8 mouse cellular contexts compared by ENCODE assay signal in genomic region chr6:113099640-113100289, GRCm38 (mm10). TPM values are rescaled to one million over a fixed set of nuclear protein-coding genes. Genes with fewer than 3 reads are reported as not detected.
A peak's percentile ranks its signal among the peaks of the same experiment; 100 is the strongest.
DNase-seq lines count a peak whose midpoint lies in the region; ATAC-seq and TF ChIP-seq lines count a peak whose summit lies in the region.

No protein-coding gene starts in this region.

- peaks cover 6% of the 10 kb centered on the region; the same call in 1 of the 2 replicates for H3K4me1 ChIP-seq in embryonic facial prominence, embryonic 12.5 days
- no peaks in the 10 kb centered on the region for H3K4me1 ChIP-seq in embryonic facial prominence, embryonic 10.5 days
- H3K4me1 ChIP-seq in intestine, postnatal 0 days (replicated peaks; ENCODE audit: control insufficient read depth, insufficient read depth, low read length), result 0 out of 2 replicates have a peak, but pooled peaks cover 8% of the 10 kb centered on the region
- peaks cover 7% of the 10 kb centered on the region; the same call in 1 of the 2 replicates for H3K4me1 ChIP-seq in midbrain, embryonic 10.5 days
- peaks cover 10% of the 10 kb centered on the region; the same call in 1 of the 2 replicates for H3K4me1 ChIP-seq in stomach, embryonic 15.5 days

- no peaks in the 10 kb centered on the region for H3K27me3 ChIP-seq in embryonic facial prominence, embryonic 12.5 days
- no peaks in the 10 kb centered on the region for H3K27me3 ChIP-seq in embryonic facial prominence, embryonic 10.5 days (replicated peaks; ENCODE audit: low read depth, poor library complexity, severe bottlenecking)
- H3K27me3 ChIP-seq in intestine, postnatal 0 days (replicated peaks; ENCODE audit: control insufficient read depth, insufficient read depth, low read length), result no peaks in the 10 kb centered on the region
- no peaks in the 10 kb centered on the region for H3K27me3 ChIP-seq in midbrain, embryonic 10.5 days (ENCODE audit: low read depth, poor library complexity, severe bottlenecking)
- no peaks in the 10 kb centered on the region for H3K27me3 ChIP-seq in stomach, embryonic 15.5 days (replicated peaks)

- intact Hi-C loops in left cerebral cortex, postnatal 14 days (cut with DNase I), result no loop called here

- H3K27ac ChIP-seq in embryonic facial prominence, embryonic 12.5 days, result peak overlapping the region; percentile 69
- no peak overlapping the region for H3K27ac ChIP-seq in embryonic facial prominence, embryonic 10.5 days (replicated peaks)
- H3K27ac ChIP-seq in intestine, postnatal 0 days (ENCODE audit: low read depth, low read length), result peak overlapping the region; percentile 82
- 0 out of 2 replicates have a peak overlapping the region, but pooled peaks have one; percentile 23 for H3K27ac ChIP-seq in midbrain, embryonic 10.5 days (replicated peaks)
- peak overlapping the region; percentile 88 for H3K27ac ChIP-seq in stomach, embryonic 15.5 days

- 58% methylated on average over 5 of the region's 5 CpGs for WGBS in embryonic facial prominence, embryonic 12.5 days
- 65% methylated on average over 5 of the region's 5 CpGs for WGBS in embryonic facial prominence, embryonic 10.5 days
- WGBS in intestine, postnatal 0 days, result 6% methylated on average over 5 of the region's 5 CpGs
- WGBS in midbrain, embryonic 10.5 days, result 62% methylated on average over 5 of the region's 5 CpGs
- WGBS in stomach, embryonic 15.5 days, result 16% methylated on average over 5 of the region's 5 CpGs

- H3K9me3 ChIP-seq in embryonic facial prominence, embryonic 12.5 days, result no peaks in the 10 kb centered on the region
- no peaks in the 10 kb centered on the region for H3K9me3 ChIP-seq in embryonic facial prominence, embryonic 10.5 days
- no peaks in the 10 kb centered on the region for H3K9me3 ChIP-seq in intestine, postnatal 0 days (ENCODE audit: control insufficient read depth)
- no peaks in the 10 kb centered on the region for H3K9me3 ChIP-seq in midbrain, embryonic 10.5 days (replicated peaks)
- no peaks in the 10 kb centered on the region for H3K9me3 ChIP-seq in stomach, embryonic 15.5 days

- H3K36me3 ChIP-seq in embryonic facial prominence, embryonic 12.5 days, result no peaks in the 10 kb centered on the region
- H3K36me3 ChIP-seq in embryonic facial prominence, embryonic 10.5 days (replicated peaks), result peaks cover 16% of the 10 kb centered on the region
- peaks cover 2% of the 10 kb centered on the region for H3K36me3 ChIP-seq in intestine, postnatal 0 days (ENCODE audit: control insufficient read depth, insufficient read depth)
- H3K36me3 ChIP-seq in midbrain, embryonic 10.5 days, result peaks cover 20% of the 10 kb centered on the region; the same call in 1 of the 2 replicates
- peaks cover 4% of the 10 kb centered on the region; the same call in 1 of the 2 replicates for H3K36me3 ChIP-seq in stomach, embryonic 15.5 days

- H3K9ac ChIP-seq in embryonic facial prominence, embryonic 12.5 days, result no peak overlapping the region
- H3K9ac ChIP-seq in intestine, postnatal 0 days (ENCODE audit: low read depth, low read length), result 0 out of 2 replicates have a peak overlapping the region, but pooled peaks have one; percentile 4
- no peak overlapping the region for H3K9ac ChIP-seq in stomach, embryonic 15.5 days

- no peak for TF ChIP-seq CTCF in intestine, postnatal 0 days (IDR thresholded peaks at IDR 0.05; ENCODE audit: low read depth)

- no peak for DNase-seq in embryonic facial prominence, embryonic 10.5 days (ENCODE audit: low spot score)
- peak; percentile 96 to 97 for DNase-seq in cerebellum, postnatal 14 days
- peak; percentile 96 for DNase-seq in gonadal fat pad, adult 2 months (ENCODE audit: low read depth)
- DNase-seq in left cerebral cortex, postnatal 14 days (ENCODE audit: low spot score in 2 of 2), result peak; percentile 90 to 93
- no peak for DNase-seq in midbrain, embryonic 10.5 days (ENCODE audit: low spot score)

- ATAC-seq in embryonic facial prominence, embryonic 12.5 days (ENCODE audit: insufficient number of reproducible peaks, insufficient read depth, low FRiP score, low TSS enrichment), result 0 out of 2 replicates have a peak, but pooled peaks have one; percentile 60
- peak; percentile 91 for ATAC-seq in intestine, postnatal 0 days
- peak; percentile 89 for ATAC-seq in stomach, embryonic 15.5 days (ENCODE audit: insufficient read depth, low FRiP score, low read depth)

- H3K4me2 ChIP-seq in embryonic facial prominence, embryonic 12.5 days (replicated peaks), result no peak overlapping the region
- peak overlapping the region; percentile 47 for H3K4me2 ChIP-seq in intestine, postnatal 0 days (replicated peaks; ENCODE audit: low read depth)
- peak overlapping the region; percentile 30 for H3K4me2 ChIP-seq in stomach, embryonic 15.5 days

- H3K4me3 ChIP-seq in embryonic facial prominence, embryonic 12.5 days, result no peak overlapping the region
- no peak overlapping the region for H3K4me3 ChIP-seq in embryonic facial prominence, embryonic 10.5 days
- no peak overlapping the region for H3K4me3 ChIP-seq in intestine, postnatal 0 days (ENCODE audit: low read depth, low read length)
- H3K4me3 ChIP-seq in midbrain, embryonic 10.5 days, result no peak overlapping the region
- H3K4me3 ChIP-seq in stomach, embryonic 15.5 days (replicated peaks), result no peak overlapping the region

RNA-seq across cellular contexts. Expression of gene Setd5, which starts 22.6 kb away (rescaled TPM):
- 73.7 and 77.6 TPM in 2 replicates for polyA plus RNA-seq in embryonic facial prominence, embryonic 12.5 days (2016; fragmentation: Nextera tagmentation; extraction: Ambion mirVana)
- polyA plus RNA-seq in embryonic facial prominence, embryonic 10.5 days (2016; fragmentation: Nextera tagmentation; extraction: Ambion mirVana), result 85.8 and 90.1 TPM in 2 replicates
- polyA plus RNA-seq in gonadal fat pad, adult 2 months (2012; rRNA removed), result 35.3 and 39.0 TPM in 2 replicates
- 32.2 and 32.9 TPM in 2 replicates for polyA plus RNA-seq in intestine, postnatal 0 days (2015; fragmentation: Nextera tagmentation; extraction: Ambion mirVana)
- total RNA-seq in left cerebral cortex, postnatal 14 days (2021), result 100 to 1,000 TPM; 131 TPM
- polyA plus RNA-seq in midbrain, embryonic 10.5 days (2016; fragmentation: Nextera tagmentation; extraction: Ambion mirVana), result 74.3 and 79.0 TPM in 2 replicates
- polyA plus RNA-seq in stomach, embryonic 15.5 days (2015; fragmentation: Nextera tagmentation; extraction: Ambion mirVana), result 70.3 and 72.2 TPM in 2 replicates

RNA-seq across cellular contexts. Expression of gene Thumpd3, which starts 53.7 kb away (rescaled TPM):
- polyA plus RNA-seq in embryonic facial prominence, embryonic 12.5 days (2016; fragmentation: Nextera tagmentation; extraction: Ambion mirVana), result 50.8 and 52.6 TPM in 2 replicates
- 65.8 and 66.2 TPM in 2 replicates for polyA plus RNA-seq in embryonic facial prominence, embryonic 10.5 days (2016; fragmentation: Nextera tagmentation; extraction: Ambion mirVana)
- polyA plus RNA-seq in gonadal fat pad, adult 2 months (2012; rRNA removed), result 12.0 and 14.5 TPM in 2 replicates
- 36.0 and 36.6 TPM in 2 replicates for polyA plus RNA-seq in intestine, postnatal 0 days (2015; fragmentation: Nextera tagmentation; extraction: Ambion mirVana)
- 10 to 100 TPM; 29.2 to 29.7 TPM for total RNA-seq in left cerebral cortex, postnatal 14 days (2021)
- polyA plus RNA-seq in midbrain, embryonic 10.5 days (2016; fragmentation: Nextera tagmentation; extraction: Ambion mirVana), result 73.2 and 74.9 TPM in 2 replicates
- 52.1 and 52.3 TPM in 2 replicates for polyA plus RNA-seq in stomach, embryonic 15.5 days (2015; fragmentation: Nextera tagmentation; extraction: Ambion mirVana)

Comparison
In these comparisons a context has a peak if more than half of its experiments do, and no peak if none do; other contexts are left out.
1. DNase-seq: peak in cerebellum, postnatal 14 days (2 of 2), gonadal fat pad, adult 2 months (single experiment) and left cerebral cortex, postnatal 14 days (2 of 2); none in embryonic facial prominence, embryonic 10.5 days (single experiment) and midbrain, embryonic 10.5 days (single experiment).
2. Peak in every context shown above with its lines, with median percentiles within 50 percentile points of each other: ATAC-seq.